Mouse (Mus musculus) erythroblast, embryonic 14.5 days (primary cell): ENCODE measurements around the gene Col18a1.

Experiments used
- GATA1 ChIP-seq: IDR thresholded peaks from 2 replicates; pipeline ENCODE4 v1.6.1; 2012; ENCODE audit warnings: low read length, inconsistent platforms, mixed read lengths
- TAL1 ChIP-seq: IDR thresholded peaks from 3 replicates; pipeline ENCODE4 v1.6.1; 2012; ENCODE audit warnings: low read length, inconsistent platforms, mixed read lengths

GRCm38 (mm10) chr10:77152178-77152621, 14.1 kb downstream of the Col18a1 start:
- no peak for TF ChIP-seq GATA1
- TF ChIP-seq TAL1, result no peak
